Mouse (Mus musculus) liver, postnatal 0 days (tissue): Measurements from ENCODE around the gene Ccn5.

Experiments
- CTCF ChIP-seq: sonication (generic); IDR thresholded peaks from 2 replicates; pipeline ENCODE4 v1.5.1; 2016; ENCODE audit warnings: antibody characterized with exemption, low read depth
- EP300 ChIP-seq: IDR thresholded peaks from 2 replicates; pipeline ENCODE4 v1.6.1; 2016; ENCODE audit warnings: antibody characterized with exemption, low read depth, mild to moderate bottlenecking

GRCm38 (mm10) chr2:163809704-163810103, 11.0 kb upstream of the Ccn5 start:
- TF ChIP-seq CTCF, result no peak
- TF ChIP-seq EP300, result no peak
